Mouse (Mus musculus) liver, postnatal 0 days (tissue): ENCODE results near the gene Chst14.

Experiments used
- CTCF ChIP-seq: sonication (generic); IDR thresholded peaks from 2 replicates; pipeline ENCODE4 v1.5.1; 2016; ENCODE audit warnings: antibody characterized with exemption, low read depth
- EP300 ChIP-seq: IDR thresholded peaks from 2 replicates; pipeline ENCODE4 v1.6.1; 2016; ENCODE audit warnings: antibody characterized with exemption, low read depth, mild to moderate bottlenecking

- TF ChIP-seq CTCF (no peak), EP300 (no peak)
Measured at GRCm38 (mm10) chr2:118897808-118898207, 28.5 kb upstream of the Chst14 start.
